Mouse (Mus musculus) heart, embryonic 11.5 days (tissue): ENCODE results near the gene Scgb1a1. TPM values are rescaled to one million over a fixed set of nuclear protein-coding genes. Genes with fewer than 3 reads are reported as not detected.

Source experiments
- ATAC-seq: fragments of 200-750 bp; cut with Nextera tagmentation; replicated peaks from 2 replicates; pipeline ENCODE4 v1.8.0; 2017; ENCODE audit warnings: moderate library complexity; ENCODE audit not compliant: insufficient number of reproducible peaks, low FRiP score, low TSS enrichment
- H3K27ac ChIP-seq: fragments of 300-500 bp; sonication (generic); 2 replicates; pipeline ENCODE4 v1.5.1; 2014; ENCODE audit warnings: mild to moderate bottlenecking, low read depth, low read length
- H3K27me3 ChIP-seq: fragments of 300-500 bp; sonication (generic); 2 replicates; pipeline ENCODE4 v1.6.1; 2014; ENCODE audit warnings: mild to moderate bottlenecking, low read length, mixed read lengths; ENCODE audit not compliant: control insufficient read depth, insufficient read depth
- H3K36me3 ChIP-seq: fragments of 300-500 bp; sonication (generic); 2 replicates; pipeline ENCODE4 v1.6.1; 2014; ENCODE audit warnings: mild to moderate bottlenecking, low read length, moderate library complexity, mixed read lengths; ENCODE audit not compliant: control insufficient read depth, insufficient read depth
- H3K4me1 ChIP-seq: fragments of 300-500 bp; sonication (generic); 2 replicates; pipeline ENCODE4 v1.6.1; 2014; ENCODE audit warnings: low read length; ENCODE audit not compliant: control insufficient read depth, insufficient read depth
- H3K4me2 ChIP-seq: fragments of 300-500 bp; sonication (generic); 2 replicates; pipeline ENCODE4 v1.6.1; 2014; ENCODE audit warnings: mild to moderate bottlenecking, moderate library complexity
- H3K4me3 ChIP-seq: fragments of 300-500 bp; sonication (generic); 2 replicates; pipeline ENCODE4 v1.5.1; 2014; ENCODE audit warnings: low read depth, low read length
- H3K9ac ChIP-seq: fragments of 300-500 bp; sonication (generic); 2 replicates; pipeline ENCODE4 v1.6.1; 2014; ENCODE audit warnings: mild to moderate bottlenecking, low read depth, low read length, moderate library complexity
- H3K9me3 ChIP-seq: fragments of 300-500 bp; sonication (generic); replicated peaks from 2 replicates; pipeline ENCODE4 v1.6.1; 2016; ENCODE audit warnings: low read length; ENCODE audit not compliant: control insufficient read depth
- WGBS: fragments of 180-500 bp; shearing (Covaris S2); extraction: QIAGEN DNeasy Blood & Tissue Kit; methylation state at CpG from one replicate; pipeline ENCODE4 v1.1.7; 2014; ENCODE audit not compliant: insufficient replicate concordance; 5-methylcytosine and 5-hydroxymethylcytosine counted together
- polyA plus RNA-seq: library from polyadenylated mRNA; unstranded; fragments of >200 nt; fragmentation: Nextera tagmentation; extraction: Ambion mirVana; gene quantifications from 2 replicates; pipeline ENCODE4 v1.2.1, GENCODE M21; 2014

Scgb1a1 gene
- polyA plus RNA-seq, 1 experiment from 2014 or later = not detected

- 64% methylated on average over 2 of the region's 2 CpGs for WGBS
- no peaks in the 10 kb centered on the region for H3K27me3 ChIP-seq
- no peak overlapping the region for H3K4me2 ChIP-seq
- H3K9me3 ChIP-seq = no peaks in the 10 kb centered on the region
- no peak overlapping the region for H3K4me3 ChIP-seq
- H3K36me3 ChIP-seq = no peaks in the 10 kb centered on the region
- no peak overlapping the region for H3K9ac ChIP-seq
- ATAC-seq = no peak
- H3K4me1 ChIP-seq = peaks cover 26% of the 10 kb centered on the region
- H3K27ac ChIP-seq = no peak overlapping the region
Observed at GRCm38 (mm10) chr19:9075558-9075957, 12.2 kb downstream of the Scgb1a1 start.

GRCm38 (mm10) chr19:9074424-9074823 is 13.3 kb downstream of the Scgb1a1 start:
- ATAC-seq = no peak
- no peaks in the 10 kb centered on the region for H3K36me3 ChIP-seq
- no peaks in the 10 kb centered on the region for H3K27me3 ChIP-seq
- peaks cover 28% of the 10 kb centered on the region for H3K4me1 ChIP-seq
- no peaks in the 10 kb centered on the region for H3K9me3 ChIP-seq
- no peak overlapping the region for H3K4me3 ChIP-seq
- H3K27ac ChIP-seq = 0 out of 2 replicates have a peak overlapping the region, but pooled peaks have one; percentile 46
- no peak overlapping the region for H3K4me2 ChIP-seq
- H3K9ac ChIP-seq = no peak overlapping the region
- WGBS = 69% methylated on average over 4 of the region's 4 CpGs

- Histone ChIP-seq H3K4me3 (no peak overlapping the region), H3K27me3 (no peaks in the 10 kb centered on the region), H3K9ac (no peak overlapping the region), H3K4me1 (peaks cover 28% of the 10 kb centered on the region), H3K4me2 (no peak overlapping the region), H3K27ac (0 out of 2 replicates have a peak overlapping the region, but pooled peaks have one; percentile 46), H3K9me3 (no peaks in the 10 kb centered on the region), H3K36me3 (no peaks in the 10 kb centered on the region)
- ATAC-seq = no peak
- whole genome bisulfite sequencing = 53% methylated on average over 12 of the region's 12 CpGs
Observed at GRCm38 (mm10) chr19:9073776-9074411, 13.9 kb downstream of the Scgb1a1 start.

GRCm38 (mm10) chr19:9072157-9072530 is 15.6 kb downstream of the Scgb1a1 start:
- Histone ChIP-seq H3K27ac (peak overlapping the region; percentile 84), H3K9me3 (no peaks in the 10 kb centered on the region), H3K27me3 (no peaks in the 10 kb centered on the region), H3K36me3 (no peaks in the 10 kb centered on the region), H3K9ac (no peak overlapping the region), H3K4me3 (no peak overlapping the region), H3K4me1 (peaks cover 28% of the 10 kb centered on the region), H3K4me2 (no peak overlapping the region)
- no peak for ATAC-seq
- 52% methylated on average over 2 of the region's 2 CpGs for WGBS

- 48% methylated on average over 7 of the region's 7 CpGs for WGBS
- Histone ChIP-seq H3K27me3 (no peaks in the 10 kb centered on the region), H3K36me3 (no peaks in the 10 kb centered on the region), H3K4me3 (no peak overlapping the region), H3K4me2 (peak overlapping the region; percentile 8; the same call in 1 of the 2 replicates), H3K9ac (0 out of 2 replicates have a peak overlapping the region, but pooled peaks have one; percentile 22), H3K9me3 (no peaks in the 10 kb centered on the region), H3K4me1 (peaks cover 28% of the 10 kb centered on the region), H3K27ac (peak overlapping the region; percentile 84)
- ATAC-seq = peak; percentile 47; the same call in 1 of the 2 replicates
Observed at GRCm38 (mm10) chr19:9071456-9072156, 16.2 kb downstream of the Scgb1a1 start.

GRCm38 (mm10) chr19:9070316-9070715 is 17.4 kb downstream of the Scgb1a1 start:
- H3K9me3 ChIP-seq = no peaks in the 10 kb centered on the region
- H3K9ac ChIP-seq = no peak overlapping the region
- no peaks in the 10 kb centered on the region for H3K36me3 ChIP-seq
- H3K4me3 ChIP-seq = no peak overlapping the region
- no peaks in the 10 kb centered on the region for H3K27me3 ChIP-seq
- peaks cover 28% of the 10 kb centered on the region for H3K4me1 ChIP-seq
- WGBS = 70% methylated on average over 2 of the region's 2 CpGs
- peak overlapping the region; percentile 46; the same call in 1 of the 2 replicates for H3K27ac ChIP-seq
- H3K4me2 ChIP-seq = no peak overlapping the region
- no peak for ATAC-seq

- H3K9me3 ChIP-seq = no peaks in the 10 kb centered on the region
- peak overlapping the region; percentile 46; the same call in 1 of the 2 replicates for H3K27ac ChIP-seq
- no peak overlapping the region for H3K4me3 ChIP-seq
- ATAC-seq = no peak
- no peaks in the 10 kb centered on the region for H3K27me3 ChIP-seq
- no peak overlapping the region for H3K4me2 ChIP-seq
- peaks cover 28% of the 10 kb centered on the region for H3K4me1 ChIP-seq
- no peak overlapping the region for H3K9ac ChIP-seq
- 58% methylated on average over 8 of the region's 8 CpGs for WGBS
- H3K36me3 ChIP-seq = no peaks in the 10 kb centered on the region
Observed at GRCm38 (mm10) chr19:9069687-9070307, 18.0 kb downstream of the Scgb1a1 start.

GRCm38 (mm10) chr19:9067292-9067691 is 20.5 kb downstream of the Scgb1a1 start:
- peaks cover 21% of the 10 kb centered on the region for H3K4me1 ChIP-seq
- H3K36me3 ChIP-seq = no peaks in the 10 kb centered on the region
- no peak for ATAC-seq
- no peak overlapping the region for H3K9ac ChIP-seq
- H3K4me2 ChIP-seq = no peak overlapping the region
- H3K27ac ChIP-seq = no peak overlapping the region
- WGBS = 72% methylated on average over 5 of the region's 5 CpGs
- no peaks in the 10 kb centered on the region for H3K9me3 ChIP-seq
- no peak overlapping the region for H3K4me3 ChIP-seq
- H3K27me3 ChIP-seq = no peaks in the 10 kb centered on the region
